Mouse (Mus musculus): ENCODE data around the gene Pla2g4a.

DNA sequence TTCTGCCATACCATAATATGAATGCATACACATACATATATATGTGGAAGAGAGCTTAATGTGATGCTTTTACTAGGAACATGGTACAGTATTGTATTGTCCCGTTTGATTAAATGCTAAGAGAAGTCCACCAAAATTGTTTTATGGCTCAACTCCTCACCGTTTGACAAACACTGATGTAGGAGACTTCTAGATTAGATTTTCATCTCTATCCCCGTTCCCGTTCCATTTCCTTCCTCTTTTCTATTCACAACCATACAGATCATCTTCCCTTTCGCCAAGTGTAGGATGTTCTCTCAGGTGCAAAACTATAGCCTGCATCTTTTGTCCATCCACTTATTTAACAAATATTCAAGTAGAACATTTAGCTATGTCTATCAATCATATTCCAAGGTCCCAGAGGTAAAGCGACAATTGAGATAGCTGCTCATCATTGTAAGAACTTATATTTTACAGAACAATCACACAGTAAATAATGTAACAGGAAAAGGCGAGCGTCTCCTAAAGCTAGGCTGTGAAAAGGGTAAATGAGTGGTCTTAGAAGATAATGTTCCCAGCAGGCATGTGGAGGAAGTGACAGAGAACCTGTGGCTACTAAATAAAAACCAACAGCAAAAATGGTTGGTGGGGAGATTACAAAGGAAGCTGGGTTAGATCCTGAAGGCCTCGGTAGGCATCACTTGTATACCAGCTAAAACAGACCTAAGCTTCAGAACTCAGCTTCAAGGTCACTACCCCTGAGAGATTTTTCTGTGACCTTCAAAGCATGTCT lies 21.6 kb downstream of the Pla2g4a start:
- TF ChIP-seq CTCF (IDR thresholded peaks at IDR 0.05; ENCODE audit: control insufficient read depth, insufficient read depth, low read length) (no peak), POLR2A (IDR thresholded peaks at IDR 0.05; ENCODE audit: borderline replicate concordance, control insufficient read depth, low read depth, low read length) (no peak)

Data from bone marrow, adult 2 months (tissue).